8 mouse cellular contexts compared by ENCODE assay signal in the genomic region with DNA sequence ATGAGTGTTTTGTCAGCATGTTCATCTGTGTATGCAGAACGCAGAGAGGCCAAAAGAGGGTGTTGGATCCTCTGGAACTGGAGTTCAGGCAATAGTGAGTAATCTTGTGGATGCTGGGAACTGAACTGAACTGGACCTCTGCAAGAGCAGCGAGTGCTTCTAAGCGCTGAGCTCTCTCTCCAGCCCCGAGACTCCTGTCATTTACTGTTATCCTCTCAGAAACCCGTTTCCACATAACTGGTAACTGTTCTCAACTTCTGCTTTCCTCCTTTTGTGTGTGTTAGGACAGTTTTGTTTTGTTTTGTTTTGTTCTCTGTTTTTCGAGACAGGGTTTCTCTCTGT. TPM values are rescaled to one million over a fixed set of nuclear protein-coding genes. Genes with fewer than 3 reads are reported as not detected.
A peak's percentile ranks its signal among the peaks of the same experiment; 100 is the strongest.
DNase-seq lines count a peak whose midpoint lies in the region; ATAC-seq and TF ChIP-seq lines count a peak whose summit lies in the region.

No protein-coding gene starts in this region.

- 2% methylated on average over 6 of the region's 6 CpGs for WGBS in thymus, adult 2 months
- WGBS in forebrain, postnatal 0 days: 11% methylated on average over 6 of the region's 6 CpGs
- 3% methylated on average over 6 of the region's 6 CpGs for WGBS in liver, postnatal 0 days (ENCODE audit: insufficient replicate concordance)

- no peak for TF ChIP-seq CTCF in thymus, adult 2 months (IDR thresholded peaks at IDR 0.05; ENCODE audit: borderline replicate concordance, control insufficient read depth, extremely low read depth, insufficient read depth, low read length, poor library complexity)
- no peak for TF ChIP-seq CTCF in forebrain, postnatal 0 days (IDR thresholded peaks at IDR 0.05; ENCODE audit: low read depth)
- TF ChIP-seq CTCF in liver, postnatal 0 days (IDR thresholded peaks at IDR 0.05; ENCODE audit: low read depth): no peak

- no peaks in the 10 kb centered on the region for H3K27me3 ChIP-seq in thymus, adult 2 months (ENCODE audit: control insufficient read depth, insufficient read depth, low read length)
- H3K27me3 ChIP-seq in forebrain, postnatal 0 days (ENCODE audit: insufficient read depth, low read length): no peaks in the 10 kb centered on the region
- no peaks in the 10 kb centered on the region for H3K27me3 ChIP-seq in liver, postnatal 0 days (ENCODE audit: insufficient read depth, low read length)

- no peak for DNase-seq in thymus, adult 2 months
- DNase-seq in thymus, postnatal 14 days: no peak
- DNase-seq in forebrain, postnatal 0 days: no peak
- DNase-seq in liver, postnatal 0 days: no peak
- no peak for DNase-seq in embryo, embryonic 9.5 days (ENCODE audit: extremely low spot score)
- DNase-seq in kidney, adult 18-20 months: no peak
- no peak for DNase-seq in layer of hippocampus, postnatal 14 days (ENCODE audit: low spot score in 2 of 2)
- DNase-seq in adrenal gland, adult (ENCODE audit: inconsistent age in 2 of 2, low spot score in 1 of 2): no peak

- ATAC-seq in forebrain, postnatal 0 days: no peak; the same call in 1 of the 2 replicates
- ATAC-seq in liver, postnatal 0 days: peak; percentile 3

- peak overlapping the region; percentile 78 for H3K4me2 ChIP-seq in forebrain, postnatal 0 days (ENCODE audit: low read depth)
- peak overlapping the region; percentile 66 for H3K4me2 ChIP-seq in liver, postnatal 0 days (ENCODE audit: low read depth, low read length)

- peaks cover 15% of the 10 kb centered on the region for H3K4me1 ChIP-seq in thymus, adult 2 months (replicated peaks; ENCODE audit: control insufficient read depth, insufficient read depth, low read length)
- peaks cover 4% of the 10 kb centered on the region for H3K4me1 ChIP-seq in forebrain, postnatal 0 days (ENCODE audit: insufficient read depth)
- peaks cover 30% of the 10 kb centered on the region for H3K4me1 ChIP-seq in liver, postnatal 0 days (ENCODE audit: insufficient read depth)

- peak overlapping the region; percentile 10; the same call in 1 of the 2 replicates for H3K4me3 ChIP-seq in thymus, adult 2 months (ENCODE audit: control insufficient read depth, insufficient read depth, low read length)
- peak overlapping the region; percentile 77 for H3K4me3 ChIP-seq in forebrain, postnatal 0 days (ENCODE audit: low read depth, low read length)
- H3K4me3 ChIP-seq in liver, postnatal 0 days (ENCODE audit: low read depth, low read length): peak overlapping the region; percentile 85

- no peak for TF ChIP-seq EP300 in liver, postnatal 0 days (IDR thresholded peaks at IDR 0.05; ENCODE audit: low read depth)

- H3K27ac ChIP-seq in thymus, adult 2 months (ENCODE audit: control insufficient read depth, insufficient read depth, low read length): no peak overlapping the region
- no peak overlapping the region for H3K27ac ChIP-seq in forebrain, postnatal 0 days (ENCODE audit: low read depth, low read length)
- H3K27ac ChIP-seq in liver, postnatal 0 days (ENCODE audit: low read depth): peak overlapping the region; percentile 94; the same call in 1 of the 2 replicates

- no peaks in the 10 kb centered on the region for H3K9me3 ChIP-seq in forebrain, postnatal 0 days (ENCODE audit: low read length)
- H3K9me3 ChIP-seq in liver, postnatal 0 days (ENCODE audit: low read length): no peaks in the 10 kb centered on the region

- no peak for TF ChIP-seq POLR2A in thymus, adult 2 months (IDR thresholded peaks at IDR 0.05; ENCODE audit: control insufficient read depth, extremely low read depth, insufficient read depth, low read length, poor library complexity)

- peaks cover 4% of the 10 kb centered on the region; the same call in 1 of the 2 replicates for H3K36me3 ChIP-seq in thymus, adult 2 months (ENCODE audit: control insufficient read depth, insufficient read depth, low read length)
- peaks cover 14% of the 10 kb centered on the region for H3K36me3 ChIP-seq in forebrain, postnatal 0 days (ENCODE audit: insufficient read depth)
- peaks cover 31% of the 10 kb centered on the region for H3K36me3 ChIP-seq in liver, postnatal 0 days (replicated peaks; ENCODE audit: insufficient read depth, low read length)

- no peak overlapping the region for H3K9ac ChIP-seq in forebrain, postnatal 0 days
- H3K9ac ChIP-seq in liver, postnatal 0 days (replicated peaks): 0 out of 2 replicates have a peak overlapping the region, but pooled peaks have one; percentile 2

RNA-seq across cellular contexts. Expression of a gene that starts 0.5 kb away (rescaled TPM):
- polyA plus RNA-seq in thymus, adult 2 months (2012; rRNA removed): 1,690 and 1,818 TPM in 2 replicates
- 735 and 828 TPM in 2 replicates for total RNA-seq in forebrain, postnatal 0 days (2014; rRNA removed)
- 1,247 and 1,523 TPM in 2 replicates for polyA plus RNA-seq in forebrain, postnatal 0 days (2015; fragmentation: Nextera tagmentation; extraction: Ambion mirVana)
- polyA plus RNA-seq in liver, postnatal 0 days (2015; fragmentation: Nextera tagmentation; extraction: Ambion mirVana): 1,162 and 1,195 TPM in 2 replicates
- 100 to 1,000 TPM; 973 to 982 TPM for total RNA-seq in layer of hippocampus, postnatal 14 days (2021)

RNA-seq across cellular contexts. Expression of a gene that starts 11.8 kb away (rescaled TPM):
- 176 and 191 TPM in 2 replicates for polyA plus RNA-seq in thymus, adult 2 months (2012; rRNA removed)
- 248 and 252 TPM in 2 replicates for total RNA-seq in forebrain, postnatal 0 days (2014; rRNA removed)
- polyA plus RNA-seq in forebrain, postnatal 0 days (2015; fragmentation: Nextera tagmentation; extraction: Ambion mirVana): 286 and 290 TPM in 2 replicates
- polyA plus RNA-seq in liver, postnatal 0 days (2015; fragmentation: Nextera tagmentation; extraction: Ambion mirVana): 55.0 and 57.9 TPM in 2 replicates
- 100 to 1,000 TPM; 278 to 289 TPM for total RNA-seq in layer of hippocampus, postnatal 14 days (2021)

RNA-seq across cellular contexts. Expression of a gene that starts 23.1 kb away (rescaled TPM):
- polyA plus RNA-seq in thymus, adult 2 months (2012; rRNA removed): 55.9 and 71.6 TPM in 2 replicates
- 48.5 and 57.7 TPM in 2 replicates for total RNA-seq in forebrain, postnatal 0 days (2014; rRNA removed)
- 34.7 and 44.0 TPM in 2 replicates for polyA plus RNA-seq in forebrain, postnatal 0 days (2015; fragmentation: Nextera tagmentation; extraction: Ambion mirVana)
- polyA plus RNA-seq in liver, postnatal 0 days (2015; fragmentation: Nextera tagmentation; extraction: Ambion mirVana): 14.7 and 16.5 TPM in 2 replicates
- 10 to 100 TPM; 32.1 to 35.0 TPM for total RNA-seq in layer of hippocampus, postnatal 14 days (2021)

RNA-seq across cellular contexts. Expression of a gene that starts 49.2 kb away (rescaled TPM):
- polyA plus RNA-seq in thymus, adult 2 months (2012; rRNA removed): 31.2 and 42.8 TPM in 2 replicates
- total RNA-seq in forebrain, postnatal 0 days (2014; rRNA removed): 41.9 and 49.6 TPM in 2 replicates
- polyA plus RNA-seq in forebrain, postnatal 0 days (2015; fragmentation: Nextera tagmentation; extraction: Ambion mirVana): 13.7 and 14.5 TPM in 2 replicates
- 0.62 and 0.67 TPM in 2 replicates for polyA plus RNA-seq in liver, postnatal 0 days (2015; fragmentation: Nextera tagmentation; extraction: Ambion mirVana)
- total RNA-seq in layer of hippocampus, postnatal 14 days (2021): 10 to 100 TPM; 20.2 to 23.2 TPM

Comparison
In these comparisons a context has a peak if more than half of its experiments do, and no peak if none do; other contexts are left out.
1. H3K4me3 ChIP-seq: peak in every context shown above with its lines; median percentile 85 in liver, postnatal 0 days; 77 in forebrain, postnatal 0 days; 10 in thymus, adult 2 months.